Mouse (Mus musculus) C2C12 (cell line): ENCODE measurements around the gene Tnrc18.

Experiments used
- CEBPB ChIP-seq: IDR thresholded peaks from one replicate; pipeline ENCODE4 v1.6.1; 2011; ENCODE audit warnings: low read depth, mild to moderate bottlenecking, control low read depth, moderate library complexity
- CTCF ChIP-seq: IDR thresholded peaks from one replicate; pipeline ENCODE4 v1.5.1; 2011; ENCODE audit not compliant: control insufficient read depth, insufficient read depth, insufficient read length
- FOSL1 ChIP-seq: IDR thresholded peaks from one replicate; pipeline ENCODE4 v1.8.0; 2011; ENCODE audit warnings: mild to moderate bottlenecking, low read length; ENCODE audit not compliant: poor library complexity, insufficient read depth, severe bottlenecking
- MAX ChIP-seq: IDR thresholded peaks from one replicate; pipeline ENCODE4 v1.6.1; 2011; ENCODE audit warnings: mild to moderate bottlenecking, control low read depth
- MYOD1 ChIP-seq: IDR thresholded peaks from one replicate; pipeline ENCODE4 v1.6.1; 2011; ENCODE audit warnings: low read depth; ENCODE audit not compliant: control insufficient read depth, insufficient read length

- TF ChIP-seq CTCF (no peak), MAX (no peak), MYOD1 (no peak), FOSL1 (no peak), CEBPB (no peak)
Measured at GRCm38 (mm10) chr5:142794582-142794981, 22.9 kb downstream of the Tnrc18 start.
